Mouse (Mus musculus): ENCODE data around the gene Fpr2. TPM values are rescaled to one million over a fixed set of nuclear protein-coding genes. Genes with fewer than 3 reads are reported as not detected.
"Not testable (repeated sequence)": the region's sequence is repeated elsewhere in the genome, so short reads cannot be mapped to it uniquely, and the experiment has no call there.

Fpr2 gene
- polyA plus RNA-seq, 2 experiments from 2014 or later: 0.62 TPM; not detected in 1

DNA sequence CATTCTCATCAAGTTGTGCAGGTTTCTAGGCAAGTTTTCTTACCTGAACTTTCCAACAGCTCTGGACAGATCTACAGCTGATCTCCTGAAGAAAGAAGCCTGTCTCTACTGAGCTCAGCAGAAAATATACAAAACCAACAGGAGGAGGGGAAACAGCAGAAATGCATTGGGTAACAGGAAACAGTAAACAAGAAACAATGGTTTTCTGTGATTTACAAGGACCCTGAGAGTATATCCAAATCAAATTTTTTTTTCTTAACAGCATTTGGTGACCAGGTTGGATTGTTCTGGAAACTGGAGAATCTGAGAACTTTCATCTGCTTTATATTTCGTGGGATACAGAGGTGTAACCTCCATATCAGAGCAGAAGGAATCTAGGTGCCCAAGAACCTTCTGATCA lies 3.8 kb upstream of the Fpr2 start, which contains the start of gene Fpr1:
Gene Fpr1 (minus strand): TSS at position 101 of the 400 bp plus-strand sequence.
- no peak for ATAC-seq

DNA sequence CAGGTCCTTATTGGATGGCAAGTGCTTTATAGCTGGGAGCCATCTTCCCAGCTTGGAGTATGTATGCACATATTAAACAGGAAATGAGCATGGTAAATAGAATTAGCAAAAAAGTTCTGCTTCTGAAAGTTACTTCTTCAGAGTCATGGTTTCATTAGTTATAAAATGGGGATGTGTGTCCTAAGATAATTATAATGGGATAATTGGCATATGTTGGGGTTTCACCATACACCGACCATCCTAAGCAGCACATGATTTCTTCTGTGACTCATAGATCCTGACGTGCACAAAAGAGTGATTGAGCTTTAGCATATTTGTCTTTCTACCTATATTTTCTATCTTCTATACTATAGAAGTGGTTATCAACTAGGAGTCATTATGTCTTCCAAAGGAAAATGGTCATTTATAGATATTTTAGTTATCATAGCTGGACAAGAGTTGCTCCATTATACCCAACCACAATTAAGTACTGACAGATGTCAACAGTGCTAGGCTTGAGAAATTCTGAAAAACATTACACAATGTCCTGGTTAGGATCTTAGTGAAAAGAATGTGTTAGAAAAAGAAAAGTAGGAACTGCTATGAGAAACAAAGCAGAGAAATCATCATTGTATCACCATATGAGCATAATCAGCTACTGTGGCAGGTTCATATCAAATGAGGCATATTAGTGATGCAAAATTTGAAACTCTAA lies 2.3 kb downstream of the Fpr2 start:
- no peak for ATAC-seq

DNA sequence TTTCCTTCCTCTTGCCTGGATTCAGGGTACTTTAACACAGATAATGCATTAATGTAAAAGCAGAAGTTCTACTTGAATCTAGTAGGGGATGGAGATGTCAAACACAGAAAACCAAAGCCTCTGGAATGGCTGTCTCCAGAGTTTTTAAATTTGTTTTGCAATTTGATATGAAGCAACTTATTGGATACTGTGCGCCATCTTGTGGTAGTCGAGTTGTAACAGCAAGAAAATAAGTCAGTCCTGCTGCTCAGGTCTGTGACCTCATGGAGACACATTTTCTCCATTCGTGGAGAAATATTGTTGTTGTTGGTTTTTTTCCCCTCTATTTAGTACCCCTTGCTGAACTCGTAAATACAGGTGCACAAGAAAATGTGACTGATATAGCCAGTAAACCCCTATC lies 8.4 kb downstream of the Fpr2 start:
- peak; percentile 63 for ATAC-seq

DNA sequence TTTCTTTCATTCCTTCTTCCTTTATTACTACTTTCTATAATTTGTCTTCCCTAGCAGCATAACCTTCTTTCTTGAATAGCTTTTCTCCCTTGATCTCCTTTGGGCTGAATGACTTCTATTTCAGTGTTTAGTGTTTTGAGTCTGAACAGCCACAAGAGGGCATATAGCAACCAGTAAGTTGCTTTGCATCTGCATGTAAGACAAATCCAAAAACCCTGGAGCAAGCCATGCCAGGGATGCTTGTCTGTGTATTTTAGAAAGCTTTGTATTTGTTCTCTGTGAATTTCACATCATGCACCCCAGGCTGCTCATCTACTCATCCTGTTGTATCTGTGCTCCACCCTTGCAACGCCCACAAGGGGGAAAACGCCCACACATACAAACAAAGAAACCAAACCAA lies 11.6 kb downstream of the Fpr2 start:
- peak; percentile 38 for ATAC-seq

DNA sequence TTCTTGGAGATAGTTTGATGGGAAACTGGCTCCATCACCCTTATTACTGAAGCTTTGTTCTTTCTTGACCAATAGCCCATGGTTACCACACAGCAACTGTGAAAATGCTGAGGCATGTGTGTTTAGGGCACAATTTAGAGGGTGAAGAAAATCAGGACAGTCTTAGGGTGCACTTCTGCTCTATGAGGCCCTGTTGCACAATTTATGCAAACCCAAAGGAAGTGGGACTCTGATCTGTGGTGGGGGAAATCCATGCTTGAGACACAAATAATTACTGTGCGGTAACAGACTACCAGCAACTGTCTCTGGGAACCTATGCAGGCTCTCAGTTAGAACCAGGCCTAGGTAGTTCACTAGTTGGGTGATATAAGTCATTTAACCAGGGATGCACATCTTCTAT lies 13.1 kb downstream of the Fpr2 start:
- ATAC-seq: peak; percentile 70

DNA sequence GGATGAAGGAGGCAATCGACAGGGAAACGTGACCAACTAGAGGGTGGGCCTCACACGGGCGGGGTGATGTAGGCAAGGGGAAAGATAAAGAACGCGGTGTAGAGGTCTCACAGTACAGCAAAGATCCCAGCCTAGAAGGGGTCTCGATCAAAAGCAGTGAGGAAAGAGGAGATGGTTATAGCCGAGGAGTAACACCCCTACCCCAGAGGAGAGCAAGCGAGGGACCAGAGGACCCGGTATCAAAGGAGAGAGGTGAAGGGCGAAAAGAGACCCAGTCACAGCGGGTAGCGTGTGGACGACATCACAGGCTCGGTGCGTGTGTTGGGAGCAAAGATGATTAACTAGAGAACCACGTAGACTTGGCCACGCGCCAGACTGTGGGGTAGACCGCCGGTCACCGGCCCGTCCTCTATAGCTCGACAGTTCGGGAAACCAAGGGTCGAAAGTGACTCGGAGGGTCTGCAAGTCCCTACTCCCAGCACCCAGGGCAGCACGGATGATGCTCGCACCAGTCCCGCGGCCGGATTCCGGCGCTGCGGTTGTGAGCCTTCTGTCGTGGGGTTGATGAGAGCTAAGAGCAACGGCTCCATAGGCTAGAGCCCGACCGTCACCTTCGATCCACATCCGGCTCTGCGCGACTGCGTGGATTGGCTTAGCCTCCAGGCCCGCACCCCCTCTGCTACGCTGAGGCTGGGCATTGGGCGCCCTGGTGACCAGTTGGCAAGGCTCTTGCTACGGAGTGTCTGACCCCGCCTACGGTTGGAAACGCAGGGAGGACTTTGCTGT lies 22.2 kb downstream of the Fpr2 start:
- ATAC-seq: peak; percentile 97

DNA sequence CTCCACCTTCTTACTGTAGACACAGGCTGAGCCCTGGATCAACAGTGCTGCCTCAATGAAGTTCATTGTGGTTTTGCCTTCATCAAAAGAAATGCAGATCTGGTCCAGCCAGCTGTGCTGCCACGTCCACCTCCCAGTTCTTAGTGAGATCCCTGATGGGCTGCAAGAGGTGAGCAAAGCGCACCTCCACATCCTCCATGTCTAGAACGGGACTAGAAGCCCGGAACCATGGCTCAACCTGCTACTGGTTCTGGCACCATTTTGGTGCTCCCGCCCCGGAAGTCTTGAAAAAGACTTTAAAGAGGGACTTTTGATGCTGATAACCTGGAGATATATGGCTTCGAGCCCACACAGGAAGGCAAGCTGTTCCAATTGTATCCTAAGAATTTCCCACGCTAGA lies 25.0 kb downstream of the Fpr2 start:
- not testable (repeated sequence) for ATAC-seq

DNA sequence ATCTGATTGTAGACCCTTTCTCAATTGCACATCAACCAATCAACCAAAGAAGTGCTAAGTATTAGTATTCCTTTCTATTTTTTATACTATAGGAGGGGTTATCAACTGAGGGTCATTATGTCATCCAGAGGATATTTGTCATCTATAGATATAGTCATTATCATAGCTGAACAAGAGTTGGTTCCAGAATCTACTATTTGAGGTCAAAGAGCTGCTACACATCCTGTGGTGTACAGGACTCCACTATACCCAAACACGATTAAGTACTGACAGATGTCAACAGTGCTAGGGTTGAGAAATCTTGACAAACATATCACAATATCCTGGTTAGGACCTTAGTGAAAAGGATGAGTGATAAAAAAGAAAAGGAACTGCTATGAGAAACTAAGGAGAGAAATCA lies 29.8 kb downstream of the Fpr2 start:
- peak; percentile 53 for ATAC-seq

DNA sequence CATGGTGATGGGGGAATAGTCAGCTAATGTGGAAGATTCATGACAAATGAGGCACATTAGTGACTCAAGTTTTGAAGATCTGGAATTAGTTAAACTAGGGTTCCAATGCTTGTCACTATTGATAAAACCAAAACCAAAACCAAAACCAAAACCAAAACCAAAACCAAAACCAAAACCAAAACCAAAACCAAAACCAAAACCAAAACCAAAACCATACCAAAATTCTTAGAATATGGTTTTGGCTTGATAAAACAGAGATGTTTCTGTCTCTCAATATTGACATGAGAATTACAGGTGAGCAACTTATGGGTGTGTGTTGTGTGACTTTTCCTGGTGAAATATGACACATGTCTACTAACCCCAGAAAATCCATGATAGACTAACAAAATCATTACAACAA lies 30.2 kb downstream of the Fpr2 start:
- peak; percentile 46 for ATAC-seq

Other genes with a start within 250 kb of the Fpr2 start
- gene Vmn2r90, start 184.1 kb upstream of the Fpr2 start, polyA plus RNA-seq (2017; shearing (Covaris generic)): under 1 TPM in 1 of 2 experiments, not detected in 1; 0.12 TPM
- 1 to 10 TPM; 5.8 to 6.1 TPM for gene Spaca6, start 60.7 kb upstream of the Fpr2 start, polyA plus RNA-seq (2017; shearing (Covaris generic))
- gene Has1, start 32.6 kb upstream of the Fpr2 start, polyA plus RNA-seq (2017; shearing (Covaris generic)): not detected
- not detected for gene Fpr1, start 3.9 kb upstream of the Fpr2 start, polyA plus RNA-seq (2017; shearing (Covaris generic))
- not detected for gene Fpr3, start within 50 bp of the Fpr2 start, polyA plus RNA-seq (2017; shearing (Covaris generic))
- gene Fpr-rs4, start 133.9 kb downstream of the Fpr2 start, polyA plus RNA-seq (2017; shearing (Covaris generic)): not detected
- gene Vmn2r124, start 161.6 kb downstream of the Fpr2 start, polyA plus RNA-seq (2017; shearing (Covaris generic)): not detected
- gene Vmn2r91, start 197.2 kb downstream of the Fpr2 start, polyA plus RNA-seq (2017; shearing (Covaris generic)): not detected

Measured in CD4-positive, CD25-positive, alpha-beta regulatory T cell, adult 4 months (primary cell).